Mouse (Mus musculus): ENCODE results near the gene Tmem94.
"Not testable (repeated sequence)": the region's sequence is repeated elsewhere in the genome, so short reads cannot be mapped to it uniquely, and the experiment has no call there.

Tmem94 gene

DNA sequence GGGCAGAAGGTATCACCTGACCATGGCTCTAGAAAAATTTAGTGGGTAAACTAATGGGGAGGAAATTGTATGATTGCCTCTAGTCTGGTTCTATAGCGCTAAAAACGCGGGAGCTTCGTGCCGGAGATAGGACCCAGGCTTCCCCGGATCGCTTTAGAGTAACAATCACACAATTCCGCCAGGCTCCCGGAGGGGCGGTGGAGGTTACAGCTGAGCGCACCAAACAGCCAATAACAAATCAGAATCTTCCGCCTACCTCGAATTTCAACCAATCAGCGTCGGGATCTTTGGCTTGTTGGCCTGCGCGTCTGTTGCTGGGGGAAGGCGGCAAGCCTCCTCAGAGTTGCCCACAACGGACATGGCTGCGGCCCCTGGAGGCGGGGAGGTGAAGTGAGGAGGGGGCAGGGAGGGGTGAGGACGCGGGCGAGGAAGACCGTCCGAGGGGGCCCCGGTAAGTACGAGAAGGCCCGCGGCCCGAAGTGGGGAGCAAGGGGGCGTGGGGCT is at the start of gene Tmem94:
Gene Tmem94 (plus strand): TSS at position 331 of the 504 bp plus-strand sequence.
- in situ Hi-C loops (cut with MboI, MseI), result no loop called here

DNA sequence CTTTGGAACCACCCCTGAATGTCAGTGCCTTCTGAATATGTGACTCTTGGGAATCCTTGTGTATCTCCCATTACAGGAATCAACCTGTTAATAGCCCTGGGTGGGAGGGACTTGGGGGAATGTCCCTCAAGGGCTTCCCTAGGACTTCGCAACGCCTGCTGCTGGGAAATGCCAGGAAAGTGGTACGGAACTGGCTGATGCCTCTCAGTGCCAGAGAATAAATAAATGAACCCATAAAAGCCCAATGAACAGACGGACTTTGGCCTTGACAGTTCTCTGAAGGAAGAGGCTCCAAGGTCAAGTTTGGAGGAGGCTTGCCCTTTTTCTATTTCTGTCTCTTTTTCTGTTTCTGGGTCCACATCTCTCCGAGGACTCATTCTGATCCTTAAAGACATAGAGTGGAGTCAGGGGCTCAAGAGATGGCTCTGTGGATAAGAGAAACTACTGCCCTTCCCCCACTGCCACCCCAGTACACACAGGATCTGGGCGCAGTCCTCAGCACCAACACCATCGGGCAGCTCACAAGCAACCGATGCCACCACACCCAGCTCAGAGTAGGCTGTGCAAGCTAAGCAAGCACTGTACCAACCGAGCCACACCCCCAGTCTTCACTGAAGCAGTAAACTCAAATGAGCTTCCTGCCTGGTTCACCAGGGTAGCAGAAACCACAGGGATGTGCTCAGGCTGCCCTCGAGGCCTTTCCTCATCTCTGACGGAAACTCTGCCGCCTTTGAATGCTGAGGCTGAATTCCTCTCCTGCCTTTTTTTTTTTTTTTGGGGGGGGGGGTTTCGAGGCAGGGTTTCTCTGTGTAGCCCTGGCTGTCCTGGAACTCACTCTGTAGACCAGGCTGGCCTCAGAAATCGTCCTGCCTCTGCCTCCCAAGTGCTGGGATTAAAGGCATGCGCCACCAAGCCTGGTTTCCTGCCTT is 48.6 kb upstream of the Tmem94 start:
- in situ Hi-C loops (cut with MboI, MseI), result loop anchor here (5.0 kb wide), 1 partner anchor 69 kb away; no protein-coding TSS in a partner anchor

DNA sequence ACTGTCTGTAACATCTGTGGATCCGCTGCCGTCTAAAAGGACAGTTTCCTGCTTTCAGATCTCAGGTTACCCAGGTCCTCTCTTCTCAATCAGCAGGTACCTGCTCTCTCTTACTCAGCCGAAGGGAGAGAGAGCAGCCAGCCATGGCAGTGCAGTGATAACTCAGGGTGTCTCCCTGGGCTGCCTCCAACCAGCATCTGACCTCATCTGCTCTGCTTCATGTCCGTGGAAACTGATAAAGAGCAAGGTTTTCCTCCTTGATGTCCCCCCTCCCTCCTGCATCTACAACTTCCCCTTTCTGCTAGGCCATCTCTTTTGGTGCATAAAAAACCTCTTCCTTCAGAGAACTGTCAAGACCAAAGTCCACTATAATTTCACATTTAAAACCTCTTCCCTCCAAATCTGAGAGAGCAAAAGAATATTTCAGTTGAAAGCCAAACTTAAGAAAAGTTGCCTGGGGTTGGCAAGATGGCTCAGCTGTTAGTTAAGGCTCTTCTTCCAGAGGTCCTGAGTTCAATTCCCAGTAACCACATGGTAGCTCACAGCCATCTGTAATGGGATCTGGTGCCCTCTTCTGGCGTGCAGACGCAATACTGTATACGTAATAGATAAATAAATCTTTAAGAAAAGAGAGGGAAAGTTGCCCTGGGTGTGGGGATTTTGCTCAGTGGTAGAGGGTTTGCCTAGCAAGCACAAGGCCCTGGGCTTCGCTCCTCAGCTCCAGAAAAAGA is 47.4 kb upstream of the Tmem94 start:
- in situ Hi-C loops (cut with MboI, MseI), result loop anchor here (5.0 kb wide), 1 partner anchor 71 kb away; no protein-coding TSS in a partner anchor

DNA sequence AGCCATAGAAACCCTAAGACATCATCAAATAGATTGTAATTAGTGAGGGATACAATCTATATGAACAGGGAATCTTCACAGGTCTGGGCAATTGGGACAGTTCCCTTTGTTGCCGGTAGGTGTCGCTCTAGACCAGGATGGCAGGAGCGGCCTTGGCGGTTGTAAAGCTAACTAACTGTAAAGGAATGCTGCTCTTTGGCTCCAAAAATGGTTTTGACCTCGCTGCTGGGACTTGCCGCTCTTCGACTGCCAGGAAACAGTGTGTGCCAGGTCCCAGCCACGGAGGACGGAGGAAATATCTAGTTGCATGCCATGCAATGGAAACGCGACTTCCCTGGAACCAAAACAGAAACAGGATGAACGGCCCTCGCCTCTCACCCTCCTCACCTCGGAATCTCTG is 42.6 kb upstream of the Tmem94 start:
- in situ Hi-C loops (cut with MboI, MseI), result loop anchor here (5.0 kb wide), 1 partner anchor 90 kb away; the partner anchor contains the start of genes Caskin2 and Tsen54

DNA sequence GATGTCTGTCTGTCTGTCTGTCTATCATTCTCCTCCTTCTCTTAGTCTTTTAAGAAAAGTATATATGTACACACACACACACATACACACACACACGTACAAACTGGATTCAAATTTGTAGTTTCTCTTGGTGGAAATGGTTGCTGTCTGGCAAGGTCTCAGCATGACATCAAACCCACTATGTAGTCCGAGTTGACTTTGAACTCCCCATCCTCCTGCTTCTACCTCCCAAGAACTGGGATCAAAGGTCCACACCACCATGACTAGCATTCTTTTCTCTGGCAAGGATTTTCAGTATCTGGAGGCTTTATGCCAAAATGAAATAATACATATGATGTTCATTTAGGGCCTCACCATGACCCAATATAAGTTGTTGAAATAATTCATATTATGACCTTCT is 42.0 kb upstream of the Tmem94 start:
- in situ Hi-C loops (cut with MboI, MseI), result loop anchor here (5.0 kb wide), 1 partner anchor 89 kb away; the partner anchor contains the start of genes Caskin2 and Tsen54

DNA sequence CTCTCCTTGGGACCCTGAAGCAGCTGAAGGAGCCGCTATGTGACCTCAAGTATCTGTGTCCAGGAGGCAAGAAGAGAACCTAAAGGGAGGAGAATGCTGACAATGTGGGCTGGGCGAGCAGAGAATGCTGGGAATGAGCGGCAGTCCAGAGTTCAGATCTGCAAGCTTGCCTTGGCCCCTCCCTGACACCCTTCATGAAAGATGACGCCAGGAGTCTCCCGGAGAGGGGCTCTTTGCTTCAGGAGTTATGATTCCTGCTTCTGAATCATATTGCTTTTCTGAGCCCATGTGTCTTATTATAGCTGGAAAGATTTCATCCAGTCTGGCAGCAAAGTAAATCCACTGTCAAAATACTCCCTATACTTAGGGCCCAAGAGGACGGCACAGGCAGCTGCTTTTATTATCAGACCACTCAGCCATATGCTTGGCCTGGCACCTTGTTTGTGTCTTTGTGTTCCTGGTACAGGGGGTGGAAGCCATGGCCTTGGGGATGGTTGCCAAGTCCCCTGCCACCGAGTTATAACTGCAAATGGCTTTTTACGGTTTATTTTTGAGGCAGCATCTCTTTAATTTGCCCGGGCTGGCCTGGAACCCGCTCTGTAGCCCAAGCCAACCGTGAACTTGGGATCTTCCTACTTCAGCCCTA is 31.1 kb upstream of the Tmem94 start:
- in situ Hi-C loops (cut with MboI, MseI), result no loop called here

DNA sequence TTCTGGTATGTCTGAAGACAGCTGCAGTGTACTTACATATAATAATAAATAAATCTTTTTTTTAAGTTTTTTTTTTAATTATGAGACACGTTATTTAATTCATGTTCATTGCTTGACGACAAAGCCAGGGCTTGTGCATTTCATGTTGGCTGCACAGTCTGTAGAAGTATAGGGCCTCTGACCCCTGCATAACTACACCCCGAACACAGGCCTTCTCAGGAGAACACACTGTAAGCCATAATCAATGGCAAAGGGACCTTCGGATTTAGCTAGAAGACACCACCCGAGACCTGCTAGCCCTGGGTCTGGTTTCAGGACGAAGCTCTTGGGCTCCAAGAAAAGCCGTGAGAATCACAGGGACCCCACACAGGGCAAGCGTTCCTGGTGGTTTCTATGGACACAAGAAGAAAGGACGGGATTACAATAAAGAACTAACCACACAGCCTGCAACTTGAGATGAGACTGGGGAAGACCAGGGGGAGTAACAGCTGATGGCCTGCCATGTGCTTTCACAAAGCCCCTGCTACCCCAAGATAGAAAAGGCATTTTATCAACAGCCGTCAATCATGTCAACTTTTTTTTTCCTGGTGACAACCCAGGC is 27.5 kb upstream of the Tmem94 start:
- in situ Hi-C loops (cut with MboI, MseI), result no loop called here

DNA sequence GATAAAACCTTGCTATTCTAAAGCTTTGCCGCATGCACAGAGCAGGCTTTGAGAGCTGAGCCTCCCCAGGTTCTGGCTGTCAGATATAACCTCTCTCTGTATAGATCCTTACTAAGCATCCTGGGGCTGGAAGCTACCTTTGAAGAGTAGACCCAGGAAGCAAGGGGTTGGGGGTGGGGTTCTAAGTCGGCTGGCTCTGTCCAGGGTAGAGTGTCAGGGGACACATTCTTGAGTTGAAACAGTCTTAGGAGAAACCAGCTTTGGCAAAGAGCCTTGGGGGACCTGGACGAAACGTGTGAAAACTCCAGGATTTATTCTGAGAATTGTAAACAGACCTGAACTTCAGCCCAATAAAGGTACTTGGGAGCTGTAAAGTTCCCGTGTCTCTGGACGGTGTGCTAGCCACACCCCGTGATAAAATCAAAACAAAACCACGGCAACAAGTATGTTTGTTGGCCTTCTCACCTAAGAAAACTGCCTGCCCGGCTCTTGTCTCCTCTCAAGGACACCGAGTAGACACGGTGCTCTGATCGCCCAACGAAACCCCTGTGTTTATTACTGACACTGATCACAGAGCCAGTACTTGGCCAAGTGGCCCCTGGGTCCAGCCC is 26.9 kb upstream of the Tmem94 start:
- in situ Hi-C loops (cut with MboI, MseI), result no loop called here

DNA sequence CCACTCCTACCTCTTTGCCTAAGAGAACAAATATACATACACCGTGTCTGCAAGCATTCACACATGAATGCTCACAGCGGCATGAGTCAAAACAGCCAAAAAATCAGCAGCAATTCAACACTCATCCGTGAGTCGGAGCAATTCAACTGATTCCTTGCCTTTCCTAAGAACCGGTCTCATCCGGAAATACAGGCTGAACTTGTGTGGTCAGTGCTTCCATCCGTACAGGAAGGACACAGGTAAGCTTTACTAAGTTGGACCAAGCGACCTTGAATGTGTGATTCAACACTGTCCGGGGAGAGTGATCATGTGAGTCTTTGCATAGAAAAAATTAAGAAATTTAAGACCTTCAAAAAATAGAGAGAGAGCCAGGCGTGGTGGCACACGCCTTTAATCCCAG is 24.2 kb upstream of the Tmem94 start:
- in situ Hi-C loops (cut with MboI, MseI), result loop anchor here (5.0 kb wide), 1 partner anchor 41 kb away; no protein-coding TSS in a partner anchor

DNA sequence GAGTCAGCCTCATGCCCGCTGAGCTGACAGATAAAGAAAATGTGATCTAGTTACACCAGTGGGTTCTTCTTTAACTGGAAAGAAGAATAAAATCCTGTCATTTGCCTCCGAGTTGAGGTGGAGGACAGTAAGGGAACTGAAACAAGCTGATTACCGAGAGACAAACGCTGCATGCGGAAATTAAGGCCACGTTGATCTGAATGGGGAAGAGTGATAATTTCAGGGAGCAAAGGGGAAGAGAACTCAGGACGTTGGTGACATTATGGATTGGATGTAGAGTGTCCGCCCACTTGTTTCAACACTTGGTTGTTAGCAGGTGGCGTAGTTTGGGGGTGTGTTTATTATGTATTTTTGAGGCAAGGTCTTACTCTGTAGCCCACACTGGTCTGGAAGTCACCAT is 22.3 kb upstream of the Tmem94 start:
- in situ Hi-C loops (cut with MboI, MseI), result loop anchor here (5.0 kb wide), 1 partner anchor 39 kb away; no protein-coding TSS in a partner anchor

DNA sequence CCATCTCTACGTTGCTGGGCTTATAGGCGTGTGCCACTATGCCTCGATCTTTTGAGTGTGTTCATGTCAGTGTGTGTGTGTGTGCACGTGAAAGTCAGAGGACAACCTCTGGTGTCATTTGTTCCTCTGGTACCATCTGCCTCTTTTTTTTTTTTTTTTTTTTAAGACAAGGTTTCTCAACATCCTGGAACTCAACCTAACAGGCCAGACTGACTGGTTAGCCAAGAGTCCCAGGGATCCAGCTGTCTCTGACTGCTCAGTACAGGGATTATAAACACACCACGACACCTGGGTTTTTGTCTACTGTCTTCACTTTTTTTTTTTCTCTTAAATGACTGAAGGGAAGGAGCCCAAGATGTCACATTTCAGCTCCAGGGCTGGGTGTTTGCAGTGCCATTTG is 20.8 kb upstream of the Tmem94 start:
- in situ Hi-C loops (cut with MboI, MseI), result loop anchor here (5.0 kb wide), 1 partner anchor 38 kb away; no protein-coding TSS in a partner anchor

DNA sequence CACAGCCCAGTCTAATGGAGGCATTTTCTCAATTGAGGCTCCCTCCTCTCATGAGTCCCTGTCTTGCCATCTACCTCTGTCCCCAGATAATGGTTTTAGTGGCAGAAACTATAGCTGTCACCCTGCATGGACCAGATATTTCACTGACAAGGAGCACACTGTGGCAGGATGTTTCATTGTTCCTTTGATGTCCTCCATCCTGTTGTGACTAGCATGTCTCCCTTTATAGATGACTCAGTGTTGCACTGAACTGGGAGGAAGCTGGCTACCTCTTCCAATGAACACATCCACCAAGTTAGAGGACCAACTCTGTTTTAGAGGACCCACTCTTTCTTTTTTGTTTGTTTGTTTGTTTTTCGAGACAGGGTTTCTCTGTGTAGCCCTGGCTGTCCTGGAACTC is 19.1 kb upstream of the Tmem94 start:
- in situ Hi-C loops (cut with MboI, MseI), result no loop called here

DNA sequence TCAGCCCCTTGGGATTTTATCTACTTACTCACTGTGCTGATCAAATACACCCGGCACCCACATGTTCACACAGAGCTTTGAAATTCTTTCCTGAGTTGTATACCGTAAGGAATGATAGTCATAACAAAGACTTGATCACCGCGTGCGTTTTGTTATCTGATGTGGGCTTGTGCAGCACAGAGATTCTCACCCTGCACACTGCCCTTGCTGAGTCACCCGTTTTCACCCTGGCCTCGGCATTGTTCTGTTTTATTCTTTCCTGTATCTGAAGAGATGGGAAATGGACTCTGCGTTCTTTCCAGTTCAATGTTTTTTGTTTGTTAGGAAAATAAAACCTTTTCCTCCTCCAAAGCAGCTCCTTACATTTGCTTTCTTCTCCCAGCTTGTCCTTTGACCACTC is 18.5 kb upstream of the Tmem94 start:
- in situ Hi-C loops (cut with MboI, MseI), result no loop called here

DNA sequence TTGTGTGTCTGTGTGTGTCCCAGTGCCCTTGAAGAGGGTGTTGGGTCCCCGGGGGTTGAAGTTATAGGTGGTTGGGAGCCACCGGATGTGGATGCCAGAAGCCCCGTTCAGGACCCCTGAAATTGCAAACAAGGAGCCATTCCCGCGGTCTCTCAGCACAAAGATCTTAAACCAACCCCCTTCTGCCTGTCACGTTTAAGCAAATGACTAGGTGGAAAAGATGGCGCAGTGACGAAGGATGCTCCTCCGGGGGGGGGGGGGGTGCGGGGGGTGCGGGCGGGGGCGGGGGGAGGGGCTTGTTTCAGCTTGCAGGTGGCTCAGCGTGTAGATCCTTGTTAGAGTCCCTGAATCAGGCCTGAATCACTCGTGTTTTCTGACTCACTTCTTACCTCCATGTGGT is 17.9 kb upstream of the Tmem94 start:
- in situ Hi-C loops (cut with MboI, MseI), result no loop called here

DNA sequence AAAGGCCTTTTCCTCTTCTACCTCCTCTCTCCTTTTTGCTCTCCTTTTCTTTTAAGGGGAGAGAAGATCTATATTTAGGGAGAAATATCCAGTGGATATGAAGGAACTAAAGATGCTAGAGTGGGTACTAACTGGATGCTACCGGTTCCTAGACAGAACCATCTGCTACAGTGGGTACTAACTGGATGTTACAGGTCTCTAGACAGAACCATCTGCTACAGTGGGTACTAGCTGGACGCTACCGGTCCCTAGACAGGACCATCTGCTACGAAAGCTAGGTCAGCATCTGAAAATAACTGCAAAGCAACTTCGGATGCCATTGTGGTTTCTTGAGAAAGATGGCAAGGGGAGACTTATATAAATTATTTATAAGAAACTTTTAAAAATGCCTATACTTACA is 15.4 kb upstream of the Tmem94 start:
- in situ Hi-C loops (cut with MboI, MseI), result no loop called here

DNA sequence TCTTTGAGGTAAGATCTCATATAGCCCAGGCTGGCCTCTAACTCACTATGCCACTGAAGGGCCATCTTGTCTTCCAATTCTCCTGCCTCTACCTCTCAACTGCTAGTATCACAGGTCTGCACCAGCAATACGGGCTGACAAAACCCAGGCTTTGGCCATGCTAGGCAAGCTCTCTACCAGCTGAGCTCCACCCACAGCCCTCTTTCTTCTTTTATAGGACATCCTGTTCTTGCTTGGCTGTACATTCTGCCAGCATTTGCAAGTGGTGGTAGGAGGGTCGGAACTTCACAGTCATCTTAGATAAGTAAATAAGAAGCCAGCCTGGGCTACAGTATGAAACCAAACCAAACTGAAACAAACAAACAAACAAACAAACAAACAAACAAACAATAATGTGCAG is 13.5 kb upstream of the Tmem94 start:
- in situ Hi-C loops (cut with MboI, MseI), result no loop called here

DNA sequence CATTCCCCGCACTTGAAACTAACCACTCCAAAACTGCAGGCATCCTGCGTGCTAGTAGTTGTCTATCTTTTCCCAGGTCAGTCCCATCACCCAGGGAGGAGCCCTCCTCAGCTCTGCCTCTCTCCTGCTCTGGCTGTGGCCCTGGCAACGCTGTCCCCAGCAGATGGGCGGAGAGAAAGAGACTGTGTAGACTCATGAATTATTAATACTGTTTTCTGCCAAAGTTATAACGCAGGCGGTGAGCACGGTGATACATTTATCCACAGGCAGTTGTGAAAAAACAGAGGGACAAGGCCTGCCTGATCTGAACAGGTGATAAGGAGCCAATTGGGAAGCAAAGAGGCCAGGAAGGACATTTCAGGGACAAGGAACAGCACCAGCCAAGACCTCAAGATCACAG is 12.6 kb upstream of the Tmem94 start:
- in situ Hi-C loops (cut with MboI, MseI), result no loop called here

DNA sequence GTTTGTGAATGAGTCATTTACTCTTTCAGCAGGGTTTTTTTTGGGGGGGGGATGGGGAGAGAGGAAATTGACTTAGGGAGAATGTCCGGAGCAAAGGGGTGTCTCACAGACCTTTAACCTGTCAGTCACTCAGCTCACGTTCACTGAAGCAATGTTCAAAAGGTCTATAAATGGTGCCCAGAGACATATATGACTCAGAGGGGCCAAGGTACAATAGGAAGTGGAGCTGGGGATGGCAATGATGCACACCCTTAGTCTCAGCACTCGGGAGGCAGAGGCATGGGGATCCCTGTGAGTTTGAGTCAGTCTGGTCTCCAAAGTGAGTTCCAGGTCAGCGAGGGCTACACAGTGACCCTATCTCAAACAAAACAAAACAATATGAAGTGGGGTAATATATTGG is 11.7 kb upstream of the Tmem94 start:
- in situ Hi-C loops (cut with MboI, MseI), result no loop called here

DNA sequence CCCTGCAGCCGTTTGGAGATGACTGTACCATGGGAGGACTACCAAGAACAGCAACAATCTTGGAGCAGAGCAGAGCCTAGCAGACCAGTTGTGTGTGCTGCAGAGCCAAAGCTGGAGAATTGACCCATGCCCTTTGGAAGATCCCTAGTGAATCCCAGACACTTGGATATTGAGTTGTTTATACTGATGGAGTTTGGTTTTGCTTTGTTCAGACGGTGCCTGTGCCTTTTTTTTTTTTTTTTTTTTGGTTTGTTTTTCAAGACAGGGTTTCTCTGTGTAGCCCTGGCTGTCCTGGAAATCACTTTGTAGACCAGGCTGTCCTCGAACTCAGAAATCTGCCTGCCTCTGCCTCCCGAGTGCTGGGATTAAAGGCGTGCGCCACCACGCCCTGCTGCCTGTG is 3.1 kb upstream of the Tmem94 start:
- in situ Hi-C loops (cut with MboI, MseI), result not testable (repeated sequence)

DNA sequence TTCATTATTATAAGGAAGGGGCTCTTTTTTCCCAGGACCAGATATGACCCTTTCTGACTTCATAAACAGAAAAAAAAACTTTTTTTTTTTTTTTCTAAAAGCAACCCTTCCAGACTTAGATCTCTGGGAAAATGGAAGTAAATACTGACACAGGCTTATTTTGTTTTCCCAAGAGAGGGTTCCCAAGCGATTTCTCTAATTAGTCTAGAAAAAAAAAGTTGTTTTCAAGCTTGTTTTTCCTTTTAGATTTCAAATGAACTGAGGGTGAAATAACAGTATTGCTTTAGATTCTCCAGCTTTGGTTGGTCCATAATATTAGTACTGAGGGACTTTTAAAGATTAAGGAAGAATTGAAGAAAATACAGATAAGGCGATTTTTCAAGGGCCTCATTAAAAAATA is 535 bp upstream of the Tmem94 start:
- in situ Hi-C loops (cut with MboI, MseI), result no loop called here

DNA sequence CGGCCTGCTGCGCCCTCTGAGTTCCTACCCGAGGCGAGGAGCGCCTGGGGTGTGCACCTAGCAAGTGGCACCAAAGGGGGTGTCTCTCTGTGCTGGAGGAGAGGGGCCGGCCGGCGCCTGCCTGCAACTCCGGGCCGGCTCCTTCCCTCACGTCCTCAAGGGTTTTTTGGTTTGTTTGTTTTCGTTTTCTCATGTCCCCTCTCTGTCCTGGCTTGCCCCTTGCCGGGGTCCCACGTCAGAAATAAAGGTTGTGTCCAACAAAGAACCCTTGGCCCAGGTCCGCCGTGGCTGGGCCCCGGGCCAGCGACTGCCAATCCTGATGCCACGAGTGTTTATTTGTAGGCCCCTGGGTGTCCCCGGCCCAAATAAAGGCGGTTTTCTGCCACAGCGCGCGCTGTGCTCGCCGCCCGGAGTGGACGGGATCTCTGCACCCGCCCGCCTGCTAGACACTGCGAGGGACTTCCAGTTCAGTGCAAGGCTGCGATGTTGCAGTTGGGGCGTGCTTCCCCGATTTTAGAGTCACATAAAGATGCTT is 441 bp downstream of the Tmem94 start:
- in situ Hi-C loops (cut with MboI, MseI), result no loop called here

Measured in T-helper 1 cell (primary cell).